Mouse (Mus musculus) Patski (cell line): ENCODE data around the gene P2rx6. TPM values are rescaled to one million over a fixed set of nuclear protein-coding genes. Genes with fewer than 3 reads are reported as not detected.
"Not testable (repeated sequence)": the region's sequence is repeated elsewhere in the genome, so short reads cannot be mapped to it uniquely, and the experiment has no call there.

Experiments used
- ATAC-seq: fragments of 100-300 bp; one replicate; pipeline ENCODE4 v1.8.0; 2021
- CTCF ChIA-PET: fragments of 350-600 bp; sonication (Branson Sonifier 250); formaldehyde crosslinking; loops from one replicate; lab custom pipeline; 2022; ENCODE audit warnings: inconsistent platforms; lab: Charles Lee
- POLR2A ChIA-PET: fragments of 350-600 bp; sonication (Branson Sonifier 250); formaldehyde crosslinking; loops from one replicate; lab custom pipeline; 2022; ENCODE audit warnings: antibody characterized with exemption, inconsistent platforms; lab: Charles Lee
- DNase-seq: peaks from one replicate; pipeline ENCODE4 v3.0.0-alpha.2; 2011; ENCODE audit warnings: low read depth, low spot score
- H3K27me3 ChIP-seq: fragments of 371-371 bp; one replicate; pipeline ENCODE4 v1.5.1; 2021
- CTCF ChIP-seq: fragments of 100-300 bp; IDR thresholded peaks from one replicate; pipeline ENCODE4 v1.5.1; 2021
- in situ Hi-C: fragments of 300-500 bp; cut with MboI; formaldehyde crosslinking; loops from 3 replicates; pipeline ENCODE4 v1.11.1; 2018; ENCODE audit warnings: low pct_unique_long_range_greater_than_20kb, mixed read lengths
- polyA plus RNA-seq: library from polyadenylated mRNA; unstranded; gene quantifications from one replicate; pipeline ENCODE4 v1.2.3, GENCODE M21; 2021

P2rx6 gene
- polyA plus RNA-seq, 1 experiment from 2014 or later: 0.87 TPM

- ATAC-seq (no peak), DNase-seq (no peak)
- H3K27me3 ChIP-seq: no peaks in the 10 kb centered on the region
- no peak for TF ChIP-seq CTCF
- ChIA-PET CTCF (interaction anchor here (2.1 kb wide), 1 partner anchor 130 kb away, joined by 4 read pairs; no protein-coding TSS in a partner anchor), POLR2A (no interaction called here)
- in situ Hi-C loops: loop anchor here (5.0 kb wide), 2 partner anchors 81 to 131 kb away; partner anchors contain the start of gene Crkl
Observed at GRCm38 (mm10) chr16:17532676-17533329, 28.9 kb upstream of the P2rx6 start.

- no peak for DNase-seq
- CTCF ChIA-PET: interaction anchor here (0.9 to 1.4 kb wide), 3 partner anchors 15 to 61 kb away, joined by 3 read pairs; no protein-coding TSS in a partner anchor
- peaks cover 3% of the 10 kb centered on the region for H3K27me3 ChIP-seq
- POLR2A ChIA-PET: no interaction called here
- in situ Hi-C loops: no loop called here
- no peak for ATAC-seq
- TF ChIP-seq CTCF: no peak
Observed at GRCm38 (mm10) chr16:17536584-17536983, 25.1 kb upstream of the P2rx6 start.

GRCm38 (mm10) chr16:17542632-17543031 is 19.1 kb upstream of the P2rx6 start:
- POLR2A ChIA-PET: no interaction called here
- ATAC-seq: no peak
- no peak for DNase-seq
- H3K27me3 ChIP-seq: peaks cover 3% of the 10 kb centered on the region
- TF ChIP-seq CTCF: no peak
- CTCF ChIA-PET: no interaction called here
- in situ Hi-C loops: no loop called here

- DNase-seq: no peak
- ChIA-PET CTCF (interaction anchor here (1.5 kb wide), 1 partner anchor 17 kb away, joined by 3 read pairs; no protein-coding TSS in a partner anchor), POLR2A (no interaction called here)
- in situ Hi-C loops: no loop called here
- no peak for TF ChIP-seq CTCF
- ATAC-seq: no peak
- no peaks in the 10 kb centered on the region for H3K27me3 ChIP-seq
Observed at GRCm38 (mm10) chr16:17552837-17553236, 8.8 kb upstream of the P2rx6 start.

GRCm38 (mm10) chr16:17553910-17554685 is 7.6 kb upstream of the P2rx6 start:
- POLR2A ChIA-PET: no interaction called here

GRCm38 (mm10) chr16:17554702-17555101 is 7.0 kb upstream of the P2rx6 start:
- CTCF ChIA-PET: interaction anchor here (0.8 to 1.3 kb wide), 3 partner anchors 10 to 70 kb away, joined by 3 read pairs; no protein-coding TSS in a partner anchor
- in situ Hi-C loops: loop anchor here (5.0 kb wide), 1 partner anchor 68 kb away; no protein-coding TSS in a partner anchor
- H3K27me3 ChIP-seq, DNase-seq, ATAC-seq, POLR2A ChIA-PET: not testable (repeated sequence)

More at GRCm38 (mm10) chr16:17553910-17554685, 7.6 kb upstream of the P2rx6 start:
- no peaks in the 10 kb centered on the region for H3K27me3 ChIP-seq
- in situ Hi-C loops: no loop called here
- CTCF ChIA-PET: interaction anchor here (1.3 kb wide), 1 partner anchor 71 kb away, joined by 3 read pairs; no protein-coding TSS in a partner anchor
- ATAC-seq: no peak
- DNase-seq: no peak
- TF ChIP-seq CTCF: no peak

- no peak for ATAC-seq
- POLR2A ChIA-PET: no interaction called here
- no peaks in the 10 kb centered on the region for H3K27me3 ChIP-seq
- in situ Hi-C loops: loop anchor here (5.0 kb wide), 1 partner anchor 66 kb away; no protein-coding TSS in a partner anchor
- CTCF ChIA-PET: interaction anchor here (1.2 to 3.6 kb wide), 2 partner anchors 27 to 60 kb away, joined by 3 to 45 read pairs; no protein-coding TSS in a partner anchor
- DNase-seq: no peak
- TF ChIP-seq CTCF: no peak
Observed at GRCm38 (mm10) chr16:17556180-17556579, 5.5 kb upstream of the P2rx6 start.

- ChIA-PET CTCF (interaction anchor here (1.1 to 3.6 kb wide), 12 partner anchors 8 to 63 kb away, joined by 3 to 45 read pairs (median 7); partner anchors contain the start of genes Slc7a4 and Smpd4), POLR2A (no interaction called here)
- no peak for ATAC-seq
- DNase-seq: no peak
- in situ Hi-C loops: loop anchor here (5.0 kb wide), 1 partner anchor 65 kb away; no protein-coding TSS in a partner anchor
- no peak for TF ChIP-seq CTCF
- H3K27me3 ChIP-seq: no peaks in the 10 kb centered on the region
Observed at GRCm38 (mm10) chr16:17556907-17557306, 4.8 kb upstream of the P2rx6 start.

- TF ChIP-seq CTCF: no peak
- CTCF ChIA-PET: interaction anchor here (0.8 to 3.6 kb wide), 19 partner anchors 9 to 169 kb away, joined by 3 to 45 read pairs (median 6); partner anchors contain the start of genes Pi4ka, Slc7a4, Smpd4 and Snap29
- in situ Hi-C loops: loop anchor here (5.0 kb wide), 1 partner anchor 64 kb away; no protein-coding TSS in a partner anchor
- POLR2A ChIA-PET: interaction anchor here (0.6 to 1.5 kb wide), 4 partner anchors 10 to 67 kb away, joined by 3 to 5 read pairs (median 4); no protein-coding TSS in a partner anchor
- ATAC-seq (no peak), DNase-seq (no peak)
- H3K27me3 ChIP-seq: no peaks in the 10 kb centered on the region
Observed at GRCm38 (mm10) chr16:17557947-17558480, 3.7 kb upstream of the P2rx6 start.

- DNase-seq (no peak), ATAC-seq (no peak)
- ChIA-PET POLR2A (interaction anchor here (0.6 to 1.5 kb wide), 3 partner anchors 9 to 73 kb away, joined by 3 read pairs; no protein-coding TSS in a partner anchor), CTCF (interaction anchor here (0.8 to 3.6 kb wide), 8 partner anchors 8 to 169 kb away, joined by 3 to 45 read pairs (median 8); no protein-coding TSS in a partner anchor)
- no peaks in the 10 kb centered on the region for H3K27me3 ChIP-seq
- TF ChIP-seq CTCF: no peak
- in situ Hi-C loops: loop anchor here (5.0 kb wide), 1 partner anchor 63 kb away; no protein-coding TSS in a partner anchor
Observed at GRCm38 (mm10) chr16:17558811-17559210, 2.9 kb upstream of the P2rx6 start.
